Mouse (Mus musculus): Measurements from ENCODE around the gene Tmc3. TPM values are rescaled to one million over a fixed set of nuclear protein-coding genes. Genes with fewer than 3 reads are reported as not detected.

The Tmc3 gene
- polyA plus RNA-seq, 1 experiment from 2014 or later: 1.0 TPM

- peaks cover 34% of the 10 kb centered on the region for H3K4me1 ChIP-seq
- no peak; the same call in 1 of the 2 replicates for ATAC-seq (ENCODE audit: insufficient number of reproducible peaks, insufficient read depth, low FRiP score, low TSS enrichment, low read depth)
- 14% methylated on average over 11 of the region's 11 CpGs for WGBS
- H3K27me3 ChIP-seq: no peaks in the 10 kb centered on the region
- H3K36me3 ChIP-seq: peaks cover 5% of the 10 kb centered on the region; the same call in 1 of the 2 replicates
- H3K9me3 ChIP-seq: no peaks in the 10 kb centered on the region
- peak overlapping the region; percentile 74; the same call in 1 of the 2 replicates for H3K27ac ChIP-seq
- H3K9ac ChIP-seq: peak overlapping the region; percentile 82
- H3K4me2 ChIP-seq: peak overlapping the region; percentile 76
- peak overlapping the region; percentile 71 for H3K4me3 ChIP-seq
These were observed 46.5 kb downstream of the Tmc3 start for GRCm38 (mm10) chr7:83631073-83631827.

DNA sequence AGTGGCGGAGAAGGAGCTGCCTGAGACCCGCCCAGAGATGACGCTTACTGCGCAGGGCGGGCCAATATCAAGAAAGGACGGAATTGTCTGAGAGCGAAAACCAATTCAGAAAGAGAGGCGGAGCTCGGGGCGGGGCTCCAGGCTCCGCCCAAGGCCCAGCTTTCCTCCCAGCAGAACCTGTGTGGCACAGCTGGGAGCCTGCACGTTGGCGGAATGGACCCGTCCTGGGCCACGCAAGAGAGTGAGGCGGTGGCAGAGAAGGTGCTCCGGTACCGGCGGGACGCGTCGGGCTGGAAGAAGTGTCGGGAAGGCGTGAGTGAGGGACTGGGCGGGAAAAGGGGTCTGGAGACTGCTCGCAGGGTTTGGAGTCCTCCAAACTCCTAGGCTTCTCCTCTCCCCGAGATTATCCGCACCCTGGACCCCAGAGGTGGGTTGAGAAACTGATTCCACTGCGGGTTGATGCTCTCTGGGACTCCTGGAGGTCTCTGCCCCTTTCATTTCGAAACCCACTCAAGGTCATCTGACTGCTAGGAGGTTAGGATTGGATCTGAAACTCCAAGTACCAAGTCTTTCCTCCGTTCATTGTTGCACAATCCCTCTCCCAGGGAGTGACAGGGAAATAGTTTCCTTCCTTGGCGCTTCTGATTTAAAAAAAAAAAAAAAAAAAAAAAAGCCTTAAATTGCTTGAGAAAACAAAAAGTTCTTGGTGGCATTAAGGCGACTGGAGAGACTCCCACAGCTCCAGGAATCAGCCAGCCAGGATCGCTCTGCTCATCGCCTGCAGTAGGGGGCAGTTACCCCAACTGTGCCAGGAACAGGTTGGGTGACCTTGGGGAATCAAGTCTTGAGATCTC lies 47.3 kb downstream of the Tmc3 start, which contains the start of gene Stard5:
Gene Stard5 (plus strand): TSS at position 132 of the 854 bp plus-strand sequence.
- Histone ChIP-seq H3K9ac (peak within 1 kb of the TSS; percentile 82), H3K27me3 (no peaks in the 10 kb centered on the region), H3K9me3 (no peaks in the 10 kb centered on the region), H3K27ac (peak within 1 kb of the TSS; percentile 74), H3K4me2 (peak within 1 kb of the TSS; percentile 76), H3K4me3 (peak within 1 kb of the TSS; percentile 71), H3K36me3 (peaks cover 13% of the 10 kb centered on the region), H3K4me1 (peaks cover 34% of the 10 kb centered on the region)
- peak; percentile 98 for ATAC-seq (ENCODE audit: insufficient number of reproducible peaks, insufficient read depth, low FRiP score, low TSS enrichment, low read depth)
- WGBS: under 1% methylated on average over 35 of the region's 35 CpGs

DNA sequence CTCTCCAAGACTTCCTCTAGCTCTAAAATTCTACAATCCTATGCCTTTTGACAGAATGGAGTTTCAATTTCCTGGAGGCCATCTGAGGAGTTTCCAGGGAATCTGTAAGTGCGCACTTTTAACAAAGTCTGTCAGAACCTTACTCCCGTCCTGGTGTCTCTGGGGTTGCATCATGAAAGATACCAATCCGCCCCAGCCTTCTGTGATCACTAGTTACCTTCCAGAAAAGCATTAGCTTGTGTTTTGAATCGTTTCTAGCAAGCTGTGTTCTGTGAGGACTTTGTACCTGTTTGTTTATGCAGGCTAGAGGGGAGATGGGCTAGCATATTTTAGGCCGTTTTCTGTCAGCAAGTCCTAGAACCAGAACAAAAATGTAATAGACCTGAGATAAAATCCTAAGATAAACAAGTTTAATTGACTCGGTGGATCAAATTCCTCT lies 48.0 kb downstream of the Tmc3 start:
- H3K27ac ChIP-seq: peak overlapping the region; percentile 44; the same call in 1 of the 2 replicates
- H3K27me3 ChIP-seq: no peaks in the 10 kb centered on the region
- H3K9me3 ChIP-seq: no peaks in the 10 kb centered on the region
- H3K4me3 ChIP-seq: peak overlapping the region; percentile 71
- peaks cover 20% of the 10 kb centered on the region for H3K36me3 ChIP-seq
- H3K4me2 ChIP-seq: peak overlapping the region; percentile 76
- 36% methylated on average over 6 of the region's 6 CpGs for WGBS
- ATAC-seq (ENCODE audit: insufficient number of reproducible peaks, insufficient read depth, low FRiP score, low TSS enrichment, low read depth): no peak
- H3K4me1 ChIP-seq: peaks cover 34% of the 10 kb centered on the region
- H3K9ac ChIP-seq: peak overlapping the region; percentile 82

DNA sequence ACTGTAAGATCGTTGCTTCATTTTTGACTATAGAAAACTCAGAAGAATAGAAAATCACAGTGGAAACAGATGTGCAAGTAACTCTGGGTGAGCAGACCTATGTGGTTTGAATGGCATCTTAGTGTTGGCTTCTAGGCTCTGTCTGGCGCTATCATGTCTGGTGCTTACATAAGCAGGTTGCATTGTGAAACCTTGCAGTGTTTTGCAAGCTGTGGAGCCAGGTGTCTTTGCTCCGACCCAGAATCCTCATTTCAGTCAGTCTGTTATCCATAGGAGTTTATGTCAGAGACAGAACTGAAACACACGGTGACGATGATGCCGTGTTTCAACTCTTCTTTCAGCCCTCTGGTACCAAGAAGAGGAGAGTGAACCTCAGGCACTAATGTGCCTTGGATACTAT lies 49.1 kb downstream of the Tmc3 start:
- Histone ChIP-seq H3K27me3 (no peaks in the 10 kb centered on the region), H3K36me3 (peaks cover 31% of the 10 kb centered on the region), H3K9me3 (no peaks in the 10 kb centered on the region), H3K9ac (peak overlapping the region; percentile 27; the same call in 1 of the 2 replicates), H3K4me2 (peak overlapping the region; percentile 76), H3K27ac (peak overlapping the region; percentile 45), H3K4me1 (peaks cover 34% of the 10 kb centered on the region), H3K4me3 (peak overlapping the region; percentile 71; the same call in 1 of the 2 replicates)
- ATAC-seq (ENCODE audit: insufficient number of reproducible peaks, insufficient read depth, low FRiP score, low TSS enrichment, low read depth): no peak
- 54% methylated on average over 6 of the region's 6 CpGs for WGBS

GRCm38 (mm10) chr7:83635726-83636125 lies 51.0 kb downstream of the Tmc3 start:
- Histone ChIP-seq H3K4me1 (peaks cover 32% of the 10 kb centered on the region), H3K9ac (no peak overlapping the region), H3K27ac (no peak overlapping the region), H3K4me2 (no peak overlapping the region), H3K9me3 (no peaks in the 10 kb centered on the region), H3K36me3 (peaks cover 49% of the 10 kb centered on the region), H3K4me3 (no peak overlapping the region), H3K27me3 (no peaks in the 10 kb centered on the region)
- 89% methylated on average over 2 of the region's 2 CpGs for WGBS
- ATAC-seq (ENCODE audit: insufficient number of reproducible peaks, insufficient read depth, low FRiP score, low TSS enrichment, low read depth): no peak

DNA sequence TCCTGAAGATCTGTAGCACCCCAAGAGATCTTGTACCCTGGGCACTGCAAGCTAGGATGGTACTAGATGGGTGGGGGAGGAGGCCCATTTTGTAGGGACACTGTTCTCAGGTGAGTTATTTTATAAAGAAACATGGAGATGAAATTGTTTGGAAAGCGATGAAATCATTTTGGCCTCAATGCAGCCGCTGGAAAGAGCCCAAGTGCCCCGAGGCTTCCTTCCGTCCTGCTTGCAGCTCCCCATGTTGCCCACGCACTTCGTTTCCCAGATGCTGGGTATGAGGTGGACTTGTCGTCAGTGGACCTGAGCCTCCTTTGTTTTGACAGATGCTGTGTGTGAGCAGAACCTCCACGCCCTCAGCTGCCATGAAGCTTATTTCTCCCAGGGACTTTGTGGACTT lies 51.7 kb downstream of the Tmc3 start:
- Histone ChIP-seq H3K4me1 (peaks cover 25% of the 10 kb centered on the region), H3K27me3 (no peaks in the 10 kb centered on the region), H3K9me3 (no peaks in the 10 kb centered on the region), H3K4me3 (no peak overlapping the region), H3K4me2 (no peak overlapping the region), H3K9ac (no peak overlapping the region), H3K27ac (no peak overlapping the region), H3K36me3 (peaks cover 55% of the 10 kb centered on the region)
- 86% methylated on average over 8 of the region's 8 CpGs for WGBS
- no peak for ATAC-seq (ENCODE audit: insufficient number of reproducible peaks, insufficient read depth, low FRiP score, low TSS enrichment, low read depth)

DNA sequence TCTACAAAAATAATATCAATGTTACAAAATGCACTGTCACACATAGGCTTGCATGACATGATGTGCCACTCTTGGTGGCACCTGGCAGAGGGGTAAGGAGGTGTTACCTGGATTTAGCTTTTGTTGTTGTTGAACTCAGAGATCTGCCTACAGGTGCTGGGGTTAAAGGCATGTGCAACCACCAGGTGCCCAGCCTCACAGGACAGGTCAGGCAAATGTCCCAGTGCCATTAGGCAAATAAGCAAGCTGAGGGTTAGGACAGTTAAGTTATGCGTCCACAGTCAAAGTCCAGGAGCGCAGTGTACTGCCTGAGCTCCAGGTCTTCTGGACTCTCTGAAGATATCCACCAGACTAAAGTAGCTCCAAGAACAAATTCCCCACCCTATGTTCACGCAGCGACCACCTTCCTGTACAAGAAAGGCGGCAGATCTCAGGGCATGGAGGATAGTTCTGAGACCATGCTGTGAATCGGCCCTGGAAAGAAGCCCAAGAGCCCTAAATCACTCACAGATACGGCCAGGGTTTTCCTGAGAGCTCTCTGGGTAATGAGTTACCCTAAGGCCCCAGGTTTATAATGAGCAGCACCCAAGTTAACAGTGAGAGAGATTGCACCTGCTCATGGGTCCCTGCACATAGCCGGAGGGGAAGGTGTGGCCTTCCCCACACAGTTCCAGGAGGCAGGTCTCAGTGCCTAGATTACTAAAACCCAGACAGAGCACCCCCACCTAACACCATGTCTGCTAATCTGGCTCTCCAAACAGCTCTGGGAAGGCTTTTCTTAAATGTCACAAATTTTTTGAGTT lies 53.3 kb downstream of the Tmc3 start:
- no peak overlapping the region for H3K27ac ChIP-seq
- H3K4me1 ChIP-seq: peaks cover 19% of the 10 kb centered on the region
- H3K4me3 ChIP-seq: no peak overlapping the region
- no peak overlapping the region for H3K9ac ChIP-seq
- no peaks in the 10 kb centered on the region for H3K9me3 ChIP-seq
- no peaks in the 10 kb centered on the region for H3K27me3 ChIP-seq
- no peak for ATAC-seq (ENCODE audit: insufficient number of reproducible peaks, insufficient read depth, low FRiP score, low TSS enrichment, low read depth)
- peaks cover 60% of the 10 kb centered on the region for H3K36me3 ChIP-seq
- WGBS: 94% methylated on average over 8 of the region's 8 CpGs
- no peak overlapping the region for H3K4me2 ChIP-seq

- Histone ChIP-seq H3K36me3 (peaks cover 71% of the 10 kb centered on the region), H3K27me3 (no peaks in the 10 kb centered on the region), H3K4me3 (no peak overlapping the region), H3K4me1 (peaks cover 8% of the 10 kb centered on the region), H3K4me2 (no peak overlapping the region), H3K9me3 (no peaks in the 10 kb centered on the region), H3K9ac (no peak overlapping the region), H3K27ac (no peak overlapping the region)
- 82% methylated on average over 3 of the region's 3 CpGs for WGBS
- no peak for ATAC-seq (ENCODE audit: insufficient number of reproducible peaks, insufficient read depth, low FRiP score, low TSS enrichment, low read depth)
These were observed 54.4 kb downstream of the Tmc3 start for GRCm38 (mm10) chr7:83639084-83639483.

GRCm38 (mm10) chr7:83640581-83640980 lies 55.9 kb downstream of the Tmc3 start:
- Histone ChIP-seq H3K9ac (no peak overlapping the region), H3K4me2 (no peak overlapping the region), H3K27ac (no peak overlapping the region), H3K4me3 (no peak overlapping the region), H3K9me3 (no peaks in the 10 kb centered on the region), H3K27me3 (no peaks in the 10 kb centered on the region), H3K36me3 (peaks cover 70% of the 10 kb centered on the region), H3K4me1 (no peaks in the 10 kb centered on the region)
- 85% methylated on average over 5 of the region's 5 CpGs for WGBS
- no peak for ATAC-seq (ENCODE audit: insufficient number of reproducible peaks, insufficient read depth, low FRiP score, low TSS enrichment, low read depth)

DNA sequence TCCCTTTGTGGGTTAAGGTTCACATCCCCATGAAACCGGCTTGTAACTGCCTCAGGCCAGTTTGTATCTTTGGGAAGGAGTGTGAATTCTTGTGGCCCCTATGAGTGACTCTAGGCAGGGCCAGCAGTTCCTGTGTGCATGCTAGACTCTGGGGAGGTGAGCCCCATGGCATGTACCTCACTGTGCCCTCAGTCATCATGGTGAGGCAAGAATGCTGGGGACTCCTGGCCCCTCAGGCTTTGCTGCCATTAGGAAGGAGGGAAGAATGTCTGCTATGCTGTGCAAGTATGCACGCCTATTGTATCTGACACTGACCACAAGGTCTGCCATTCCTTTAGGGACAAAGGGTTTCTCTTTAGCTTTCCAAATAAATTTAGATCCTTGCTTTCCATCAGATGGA lies 56.4 kb downstream of the Tmc3 start:
- Histone ChIP-seq H3K36me3 (peaks cover 70% of the 10 kb centered on the region), H3K4me2 (no peak overlapping the region), H3K4me1 (no peaks in the 10 kb centered on the region), H3K4me3 (no peak overlapping the region), H3K9me3 (no peaks in the 10 kb centered on the region), H3K27ac (no peak overlapping the region), H3K9ac (no peak overlapping the region), H3K27me3 (no peaks in the 10 kb centered on the region)
- no peak for ATAC-seq (ENCODE audit: insufficient number of reproducible peaks, insufficient read depth, low FRiP score, low TSS enrichment, low read depth)
- 54% methylated on average over 2 of the region's 2 CpGs for WGBS

GRCm38 (mm10) chr7:83643581-83643980 lies 58.9 kb downstream of the Tmc3 start:
- no peak for ATAC-seq (ENCODE audit: insufficient number of reproducible peaks, insufficient read depth, low FRiP score, low TSS enrichment, low read depth)
- WGBS: 92% methylated on average over 6 of the region's 6 CpGs
- no peak overlapping the region for H3K27ac ChIP-seq
- no peaks in the 10 kb centered on the region for H3K27me3 ChIP-seq
- H3K4me3 ChIP-seq: no peak overlapping the region
- H3K9ac ChIP-seq: no peak overlapping the region
- no peak overlapping the region for H3K4me2 ChIP-seq
- H3K36me3 ChIP-seq: peaks cover 46% of the 10 kb centered on the region
- H3K9me3 ChIP-seq: no peaks in the 10 kb centered on the region
- peaks cover 8% of the 10 kb centered on the region; the same call in 1 of the 2 replicates for H3K4me1 ChIP-seq

Measured in embryonic facial prominence, embryonic 13.5 days (tissue).